Mouse (Mus musculus): ENCODE measurements around the gene Tnk2.

- TF ChIP-seq CTCF (IDR thresholded peaks at IDR 0.05; ENCODE audit: low read depth, low read length), result no peak
- TF ChIP-seq POLR2A (IDR thresholded peaks at IDR 0.05; ENCODE audit: borderline replicate concordance, low read depth, low read length), result no peak
Measured at GRCm38 (mm10) chr16:32602193-32602685, 41.4 kb upstream of the Tnk2 start.
